Mouse (Mus musculus) forebrain, embryonic 11.5 days (tissue): Measurements from ENCODE around the gene Il17ra. TPM values are rescaled to one million over a fixed set of nuclear protein-coding genes. Genes with fewer than 3 reads are reported as not detected.

ENCODE experiments used
- ATAC-seq: fragments of 200-750 bp; cut with Nextera tagmentation; replicated peaks from 2 replicates; pipeline ENCODE4 v1.8.0; 2017; ENCODE audit warnings: moderate TSS enrichment; ENCODE audit not compliant: low FRiP score
- DNase-seq: peaks from one replicate; pipeline ENCODE4 v3.0.0-alpha.2; 2017; ENCODE audit warnings: low spot score
- H3K27ac ChIP-seq: fragments of 300-500 bp; sonication (generic); 2 replicates; pipeline ENCODE4 v1.5.1; 2014; ENCODE audit warnings: low read depth, low read length
- H3K27me3 ChIP-seq: fragments of 300-500 bp; sonication (generic); 2 replicates; pipeline ENCODE4 v1.6.1; 2014; ENCODE audit warnings: mild to moderate bottlenecking, low read length, mixed read lengths; ENCODE audit not compliant: control insufficient read depth, insufficient read depth
- H3K36me3 ChIP-seq: fragments of 300-500 bp; sonication (generic); 2 replicates; pipeline ENCODE4 v1.6.1; 2014; ENCODE audit warnings: mild to moderate bottlenecking, low read length, moderate library complexity, mixed read lengths; ENCODE audit not compliant: control insufficient read depth, insufficient read depth
- H3K4me1 ChIP-seq: fragments of 300-500 bp; sonication (generic); replicated peaks from 2 replicates; pipeline ENCODE4 v1.6.1; 2014; ENCODE audit warnings: low read length, mixed read lengths; ENCODE audit not compliant: control insufficient read depth, insufficient read depth
- H3K4me2 ChIP-seq: fragments of 300-500 bp; sonication (generic); 2 replicates; pipeline ENCODE4 v1.6.1; 2014; ENCODE audit warnings: low read depth, mild to moderate bottlenecking, low read length, moderate library complexity, mixed read lengths; ENCODE audit not compliant: severe bottlenecking
- H3K4me3 ChIP-seq: fragments of 300-500 bp; sonication (generic); 2 replicates; pipeline ENCODE4 v1.5.1; 2014; ENCODE audit warnings: low read depth, low read length
- H3K9ac ChIP-seq: fragments of 300-500 bp; sonication (generic); 2 replicates; pipeline ENCODE4 v1.6.1; 2014; ENCODE audit warnings: low read length
- H3K9me3 ChIP-seq: fragments of 300-500 bp; sonication (generic); 2 replicates; pipeline ENCODE4 v1.6.1; 2016; ENCODE audit warnings: low read length, mixed read lengths; ENCODE audit not compliant: control insufficient read depth
- WGBS: fragments of 180-500 bp; shearing (Covaris S2); extraction: QIAGEN DNeasy Blood & Tissue Kit; methylation state at CpG from one replicate; pipeline ENCODE4 v1.1.7; 2014; 5-methylcytosine and 5-hydroxymethylcytosine counted together
- polyA plus RNA-seq: library from polyadenylated mRNA; unstranded; fragments of >200 nt; fragmentation: Nextera tagmentation; extraction: Ambion mirVana; gene quantifications from 2 replicates; pipeline ENCODE4 v1.2.1, GENCODE M21; 2014

Il17ra gene
- polyA plus RNA-seq, 1 experiment from 2014 or later, result 3.6 TPM

DNA sequence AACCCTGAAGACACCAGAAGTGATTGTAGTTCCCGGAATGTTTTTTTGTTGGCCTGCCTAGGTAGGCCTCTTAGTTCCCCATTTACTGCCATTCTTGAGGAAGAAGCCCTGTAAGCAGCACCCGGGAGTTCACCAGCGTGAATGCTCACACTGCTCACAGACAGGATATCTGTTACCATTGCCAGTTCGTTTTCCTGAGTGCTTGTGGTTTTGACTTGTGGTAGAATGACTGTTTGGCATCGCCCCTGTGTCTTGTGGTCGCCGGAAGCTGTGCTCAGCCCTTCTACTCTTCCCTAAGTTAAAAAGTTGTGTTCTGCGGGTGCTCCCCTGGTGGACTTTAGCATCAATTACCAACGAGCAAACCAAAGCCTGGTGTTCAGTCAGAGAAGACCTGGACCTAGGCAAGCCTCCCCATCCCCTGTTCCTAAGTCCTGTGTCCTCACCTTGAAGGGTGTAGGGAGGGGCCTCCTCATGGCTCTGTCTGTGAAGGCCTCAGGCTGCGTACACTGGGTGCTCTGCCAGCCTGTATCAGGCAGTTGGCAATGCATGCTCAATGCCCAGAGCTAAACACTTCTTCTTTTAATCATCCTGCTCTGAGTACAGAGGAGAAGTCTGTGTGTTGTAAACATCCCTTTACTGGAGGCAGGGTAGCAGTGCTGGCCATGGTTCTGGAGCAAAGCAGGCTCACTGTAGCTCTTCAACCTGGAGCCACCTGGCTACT is 3.7 kb downstream of the Il17ra start:
- Histone ChIP-seq H3K4me1 (peaks cover 9% of the 10 kb centered on the region; the same call in 1 of the 2 replicates), H3K27ac (no peak overlapping the region), H3K9ac (no peak overlapping the region), H3K9me3 (no peaks in the 10 kb centered on the region), H3K36me3 (no peaks in the 10 kb centered on the region), H3K27me3 (peaks cover 21% of the 10 kb centered on the region), H3K4me3 (no peak overlapping the region), H3K4me2 (no peak overlapping the region)
- no peak for DNase-seq
- no peak for ATAC-seq
- WGBS, result 79% methylated on average over 10 of the region's 10 CpGs

DNA sequence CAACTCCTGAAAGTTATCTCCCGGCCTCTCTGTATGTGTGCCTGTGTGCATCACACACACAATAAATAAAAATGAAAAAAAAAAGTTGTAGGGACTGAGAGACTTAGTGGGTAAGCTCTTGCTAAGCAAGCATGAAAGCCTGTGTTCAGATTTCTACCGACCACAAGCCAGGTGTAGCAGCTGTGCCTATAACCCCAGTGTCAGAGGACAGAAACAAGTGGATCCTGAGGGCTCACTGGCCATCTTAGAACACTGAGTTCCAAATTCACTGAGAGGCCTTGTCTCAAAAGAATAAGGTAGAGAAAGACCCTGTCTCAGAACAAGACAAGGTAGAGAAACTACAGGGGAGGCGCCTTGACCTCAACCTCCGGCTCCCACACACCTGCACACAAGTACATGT is 5.2 kb downstream of the Il17ra start:
- ATAC-seq (no peak), DNase-seq (no peak)
- Histone ChIP-seq H3K4me3 (no peak overlapping the region), H3K36me3 (no peaks in the 10 kb centered on the region), H3K4me1 (peaks cover 19% of the 10 kb centered on the region), H3K9ac (no peak overlapping the region), H3K9me3 (no peaks in the 10 kb centered on the region), H3K27ac (no peak overlapping the region), H3K27me3 (peaks cover 15% of the 10 kb centered on the region), H3K4me2 (no peak overlapping the region)
- WGBS, result 91% methylated on average over 4 of the region's 4 CpGs

DNA sequence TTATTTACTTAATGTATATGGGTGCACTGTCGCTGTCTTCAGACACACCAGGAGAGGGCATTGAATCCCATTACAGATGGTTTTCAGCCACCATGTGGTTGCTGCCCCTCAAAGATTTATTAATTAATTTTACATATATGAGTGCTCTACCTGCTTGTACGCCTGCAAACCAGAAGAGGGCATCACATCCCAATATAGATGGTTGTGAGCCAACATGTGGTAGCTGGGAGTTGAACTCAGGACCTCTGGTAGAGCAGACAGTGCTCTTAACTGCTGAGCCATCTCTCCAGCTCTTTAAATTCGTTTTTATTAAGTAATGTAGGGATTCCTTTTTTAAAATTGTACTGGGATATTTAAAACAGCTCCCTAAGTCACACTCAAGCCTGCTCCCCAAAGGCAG is 6.2 kb downstream of the Il17ra start:
- Histone ChIP-seq H3K4me2 (no peak overlapping the region), H3K9ac (no peak overlapping the region), H3K4me3 (no peak overlapping the region), H3K27ac (no peak overlapping the region), H3K27me3 (peaks cover 5% of the 10 kb centered on the region), H3K4me1 (peaks cover 17% of the 10 kb centered on the region), H3K9me3 (no peaks in the 10 kb centered on the region), H3K36me3 (no peaks in the 10 kb centered on the region)
- WGBS, result 70% methylated on average over 3 of the region's 3 CpGs
- no peak for DNase-seq
- ATAC-seq, result no peak

- no peak overlapping the region for H3K9ac ChIP-seq
- no peak overlapping the region for H3K27ac ChIP-seq
- H3K4me3 ChIP-seq, result no peak overlapping the region
- DNase-seq, result no peak
- H3K9me3 ChIP-seq, result no peaks in the 10 kb centered on the region
- H3K27me3 ChIP-seq, result no peaks in the 10 kb centered on the region
- no peak for ATAC-seq
- H3K4me1 ChIP-seq, result peaks cover 17% of the 10 kb centered on the region
- no peaks in the 10 kb centered on the region for H3K36me3 ChIP-seq
- no peak overlapping the region for H3K4me2 ChIP-seq
Measured at GRCm38 (mm10) chr6:120469770-120470169, 6.7 kb downstream of the Il17ra start.

DNA sequence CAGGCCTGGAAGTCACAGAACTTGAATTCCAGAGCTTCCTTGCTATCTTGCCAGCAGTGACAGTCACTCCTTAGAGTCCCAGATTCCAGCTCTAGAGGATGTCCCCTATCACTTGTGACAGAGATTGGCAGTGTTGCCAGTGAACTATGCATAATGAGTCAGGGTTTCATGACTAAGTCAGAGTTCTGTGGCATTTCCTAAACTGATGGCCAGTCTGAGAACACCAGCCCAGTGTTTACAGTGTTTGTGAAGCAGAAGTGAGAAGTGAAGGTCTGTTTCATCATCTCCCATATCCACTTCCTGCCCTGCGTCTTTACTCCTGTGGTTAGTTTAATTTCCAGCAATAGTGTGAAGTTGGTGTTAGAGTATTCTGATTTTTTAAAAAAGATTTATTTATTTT is 7.6 kb downstream of the Il17ra start:
- no peak overlapping the region for H3K9ac ChIP-seq
- H3K4me2 ChIP-seq, result no peak overlapping the region
- ATAC-seq (no peak), DNase-seq (no peak)
- no peaks in the 10 kb centered on the region for H3K36me3 ChIP-seq
- H3K4me3 ChIP-seq, result no peak overlapping the region
- H3K27ac ChIP-seq, result no peak overlapping the region
- whole genome bisulfite sequencing, result 100% methylated on average over 1 of the region's 1 CpGs
- no peaks in the 10 kb centered on the region for H3K27me3 ChIP-seq
- H3K9me3 ChIP-seq, result no peaks in the 10 kb centered on the region
- H3K4me1 ChIP-seq, result peaks cover 17% of the 10 kb centered on the region

DNA sequence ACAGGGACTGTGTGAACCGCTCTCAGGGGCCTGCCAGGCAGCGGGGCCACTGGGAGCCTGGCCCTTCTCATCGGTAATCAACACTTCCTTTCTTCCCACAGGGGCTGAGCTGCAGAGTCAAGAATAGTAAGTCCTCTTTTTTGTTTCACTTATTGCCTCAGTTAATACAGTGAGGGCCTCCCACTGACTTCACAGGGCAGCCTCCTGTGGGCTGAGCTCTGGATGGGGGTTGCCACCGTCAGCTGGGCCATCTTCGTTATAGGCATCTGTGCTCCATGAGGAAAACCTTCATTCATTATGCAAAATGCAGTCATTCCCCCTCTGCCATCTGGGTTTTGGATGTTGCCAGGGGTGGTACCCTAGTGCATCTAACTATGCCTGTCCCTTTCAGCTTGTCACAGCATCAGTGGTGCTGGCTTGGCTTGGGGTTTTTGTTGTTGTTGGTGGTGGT is 9.0 kb downstream of the Il17ra start:
- Histone ChIP-seq H3K27ac (peak overlapping the region; percentile 68), H3K27me3 (no peaks in the 10 kb centered on the region), H3K9me3 (no peaks in the 10 kb centered on the region), H3K4me1 (peaks cover 17% of the 10 kb centered on the region), H3K4me3 (no peak overlapping the region), H3K36me3 (no peaks in the 10 kb centered on the region), H3K4me2 (peak overlapping the region; percentile 28; the same call in 1 of the 2 replicates), H3K9ac (peak overlapping the region; percentile 33)
- ATAC-seq, result peak; percentile 74
- DNase-seq, result peak; percentile 63
- 3% methylated on average over 5 of the region's 5 CpGs for WGBS

- WGBS, result 19% methylated on average over 8 of the region's 8 CpGs
- no peak overlapping the region for H3K4me3 ChIP-seq
- DNase-seq (no peak), ATAC-seq (peak; percentile 66)
- H3K36me3 ChIP-seq, result no peaks in the 10 kb centered on the region
- peak overlapping the region; percentile 68 for H3K27ac ChIP-seq
- H3K9me3 ChIP-seq, result no peaks in the 10 kb centered on the region
- peak overlapping the region; percentile 12; the same call in 1 of the 2 replicates for H3K9ac ChIP-seq
- no peaks in the 10 kb centered on the region for H3K27me3 ChIP-seq
- peak overlapping the region; percentile 28; the same call in 1 of the 2 replicates for H3K4me2 ChIP-seq
- peaks cover 17% of the 10 kb centered on the region for H3K4me1 ChIP-seq
Measured at GRCm38 (mm10) chr6:120472455-120473140, 9.6 kb downstream of the Il17ra start.

DNA sequence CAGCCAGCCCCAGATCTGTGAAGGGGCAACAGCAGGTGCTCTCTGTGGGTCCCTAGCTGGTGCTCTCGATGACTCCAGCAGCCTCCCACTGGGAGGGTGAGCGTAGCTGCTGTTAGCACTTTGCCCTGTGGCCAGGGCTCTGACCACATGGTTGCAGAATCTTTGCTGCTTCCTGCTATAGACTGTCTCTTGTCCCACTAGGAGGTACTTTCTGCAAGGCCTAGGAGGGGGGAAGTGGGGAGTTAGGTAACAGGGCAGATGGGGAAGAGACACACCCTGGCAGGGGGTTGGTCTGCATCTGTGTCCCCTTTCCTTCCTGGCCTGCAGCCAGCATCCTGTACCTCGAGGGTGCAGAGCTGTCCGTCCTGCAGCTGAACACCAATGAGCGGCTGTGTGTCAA is 10.4 kb downstream of the Il17ra start:
- WGBS, result 43% methylated on average over 5 of the region's 5 CpGs
- Histone ChIP-seq H3K9me3 (no peaks in the 10 kb centered on the region), H3K27me3 (no peaks in the 10 kb centered on the region), H3K9ac (no peak overlapping the region; the same call in 1 of the 2 replicates), H3K36me3 (no peaks in the 10 kb centered on the region), H3K27ac (peak overlapping the region; percentile 18; the same call in 1 of the 2 replicates), H3K4me2 (no peak overlapping the region), H3K4me3 (no peak overlapping the region), H3K4me1 (peaks cover 17% of the 10 kb centered on the region)
- ATAC-seq (peak; percentile 11; the same call in 1 of the 2 replicates), DNase-seq (no peak)
